Mouse (Mus musculus): ENCODE measurements at regions not wholly inside any gene's neighbourhood (a gene's known extent, or its start where the extent isn't known, plus 50 kb on each side); places are given as distances from the start of the nearest gene placed in this dataset.

DNA sequence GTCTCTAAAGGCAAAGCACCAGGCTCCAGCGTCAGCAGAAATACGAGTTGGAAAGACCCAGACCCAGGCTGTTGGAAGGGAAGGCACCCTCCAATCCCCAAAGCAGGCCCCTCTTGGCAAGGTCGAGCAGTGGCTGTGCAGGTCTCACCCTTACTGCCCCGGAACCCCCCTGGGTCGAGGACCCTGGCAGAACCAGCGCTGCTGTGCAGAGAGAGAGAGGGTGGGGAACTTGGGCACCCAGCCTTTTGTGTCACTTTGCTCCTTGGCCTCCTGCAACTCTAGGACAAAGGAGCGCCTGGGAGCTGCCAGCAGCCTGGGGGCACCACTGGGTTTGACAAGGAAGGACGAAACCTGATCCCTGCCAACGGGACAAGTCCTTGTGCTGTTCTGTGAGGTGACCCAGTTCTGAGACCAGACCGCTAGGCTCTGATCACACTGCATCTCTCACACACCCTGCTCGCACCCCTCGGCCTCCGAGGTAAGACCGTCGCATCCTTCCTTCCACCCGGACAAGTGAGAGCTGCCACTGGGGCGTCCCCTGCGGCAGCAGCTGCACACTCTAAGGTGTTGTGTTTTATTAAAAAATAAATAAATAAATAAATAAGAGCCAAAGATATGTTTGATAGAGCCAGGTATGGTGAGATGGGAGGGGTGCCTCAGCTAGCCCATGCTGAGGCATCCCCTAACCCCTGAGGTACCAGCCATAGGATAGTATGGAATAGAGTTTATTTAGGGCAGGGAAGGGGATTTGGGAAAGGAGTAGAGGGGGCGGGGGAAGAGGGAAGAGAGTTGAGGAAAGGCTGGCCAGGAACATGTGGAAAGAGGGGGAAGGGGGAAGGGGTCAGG, 138.2 kb downstream of the Ly86 start:
- H3K27me3 ChIP-seq (ENCODE audit: insufficient read depth, low read length): no peaks in the 10 kb centered on the region
- peak overlapping the region; percentile 57 for H3K4me2 ChIP-seq (ENCODE audit: low read depth, low read length)
- no peaks in the 10 kb centered on the region for H3K36me3 ChIP-seq (replicated peaks; ENCODE audit: insufficient read depth, low read length)
- ATAC-seq (peak; percentile 22; the same call in 1 of the 2 replicates), DNase-seq (no peak)
- 0 out of 2 replicates have a peak overlapping the region, but pooled peaks have one; percentile 15 for H3K4me3 ChIP-seq (ENCODE audit: low read depth, low read length)
- peaks cover 11% of the 10 kb centered on the region for H3K4me1 ChIP-seq (ENCODE audit: insufficient read depth)
- peak overlapping the region; percentile 51 for H3K9ac ChIP-seq (replicated peaks)
- no peaks in the 10 kb centered on the region for H3K9me3 ChIP-seq (ENCODE audit: low read length)
- 24% methylated on average over 19 of the region's 19 CpGs for WGBS (ENCODE audit: insufficient replicate concordance)
- H3K27ac ChIP-seq (ENCODE audit: low read depth): peak overlapping the region; percentile 78
- no peak for TF ChIP-seq CTCF (IDR thresholded peaks at IDR 0.05; ENCODE audit: low read depth)
- TF ChIP-seq EP300 (IDR thresholded peaks at IDR 0.05; ENCODE audit: low read depth): no peak

DNA sequence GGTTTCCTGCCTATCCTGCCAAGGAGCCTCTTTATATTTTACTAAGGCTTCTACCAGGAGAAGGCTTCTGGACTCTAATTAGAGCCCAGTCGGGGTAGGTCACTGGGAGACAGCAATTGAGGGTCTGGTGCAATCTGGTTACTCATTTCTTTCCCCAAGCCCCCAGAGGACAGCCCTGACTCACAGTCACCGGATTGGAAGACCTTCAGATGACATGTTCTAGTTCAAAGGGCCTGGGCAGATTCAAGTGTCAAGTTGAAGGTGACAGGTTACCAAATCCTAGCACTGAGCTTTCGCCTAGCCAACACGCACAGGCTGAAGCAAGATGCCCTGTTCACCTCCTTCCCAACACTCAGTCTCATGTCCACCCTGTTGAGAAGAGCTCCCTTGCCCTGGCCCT, 139.6 kb downstream of the Ly86 start:
- DNase-seq (no peak), ATAC-seq (no peak)
- Histone ChIP-seq H3K4me2 (ENCODE audit: low read depth, low read length) (no peak overlapping the region), H3K9ac (replicated peaks) (no peak overlapping the region), H3K9me3 (ENCODE audit: low read length) (no peaks in the 10 kb centered on the region), H3K36me3 (replicated peaks; ENCODE audit: insufficient read depth, low read length) (no peaks in the 10 kb centered on the region), H3K27ac (ENCODE audit: low read depth) (no peak overlapping the region), H3K4me1 (ENCODE audit: insufficient read depth) (peaks cover 11% of the 10 kb centered on the region), H3K27me3 (ENCODE audit: insufficient read depth, low read length) (no peaks in the 10 kb centered on the region), H3K4me3 (ENCODE audit: low read depth, low read length) (no peak overlapping the region)
- no peak for TF ChIP-seq EP300 (IDR thresholded peaks at IDR 0.05; ENCODE audit: low read depth)
- TF ChIP-seq CTCF (IDR thresholded peaks at IDR 0.05; ENCODE audit: low read depth): no peak
- WGBS (ENCODE audit: insufficient replicate concordance): 71% methylated on average over 4 of the region's 4 CpGs

- H3K27ac ChIP-seq (ENCODE audit: low read depth): no peak overlapping the region
- H3K4me3 ChIP-seq (ENCODE audit: low read depth, low read length): no peak overlapping the region
- H3K9ac ChIP-seq (replicated peaks): no peak overlapping the region
- H3K9me3 ChIP-seq (ENCODE audit: low read length): no peaks in the 10 kb centered on the region
- 72% methylated on average over 11 of the region's 11 CpGs for WGBS (ENCODE audit: insufficient replicate concordance)
- H3K27me3 ChIP-seq (ENCODE audit: insufficient read depth, low read length): no peaks in the 10 kb centered on the region
- no peaks in the 10 kb centered on the region for H3K4me1 ChIP-seq (ENCODE audit: insufficient read depth)
- DNase-seq (no peak), ATAC-seq (no peak)
- TF ChIP-seq CTCF (IDR thresholded peaks at IDR 0.05; ENCODE audit: low read depth) (no peak), EP300 (IDR thresholded peaks at IDR 0.05; ENCODE audit: low read depth) (no peak)
- no peak overlapping the region for H3K4me2 ChIP-seq (ENCODE audit: low read depth, low read length)
- H3K36me3 ChIP-seq (replicated peaks; ENCODE audit: insufficient read depth, low read length): no peaks in the 10 kb centered on the region
Measured at GRCm38 (mm10) chr13:37492115-37493001, 147.3 kb downstream of the Ly86 start.

DNA sequence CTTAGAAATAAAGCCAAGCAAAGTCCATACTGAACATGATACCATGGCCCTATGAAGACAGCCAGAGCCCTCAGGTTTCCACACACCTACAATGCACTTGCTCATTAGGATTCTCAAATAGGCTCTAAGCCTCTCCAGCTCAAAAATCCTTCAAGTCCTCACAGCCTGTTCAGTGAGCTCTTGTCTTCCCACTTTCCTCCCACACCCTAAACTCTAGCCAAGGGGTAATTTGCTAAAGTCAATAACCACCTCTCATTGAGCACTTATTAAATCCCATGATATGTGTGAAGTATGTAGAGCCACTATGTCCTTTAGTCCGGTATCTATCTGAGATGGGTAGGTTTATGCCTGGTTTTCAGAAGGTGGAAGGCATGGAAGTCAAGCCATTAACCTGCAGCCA, 148.3 kb downstream of the Ly86 start:
- no peak for DNase-seq
- H3K4me3 ChIP-seq (ENCODE audit: low read depth, low read length): no peak overlapping the region
- no peaks in the 10 kb centered on the region for H3K4me1 ChIP-seq (ENCODE audit: insufficient read depth)
- no peak overlapping the region for H3K27ac ChIP-seq (ENCODE audit: low read depth)
- no peak overlapping the region for H3K9ac ChIP-seq (replicated peaks)
- TF ChIP-seq CTCF (IDR thresholded peaks at IDR 0.05; ENCODE audit: low read depth) (no peak), EP300 (IDR thresholded peaks at IDR 0.05; ENCODE audit: low read depth) (no peak)
- no peaks in the 10 kb centered on the region for H3K9me3 ChIP-seq (ENCODE audit: low read length)
- no peaks in the 10 kb centered on the region for H3K36me3 ChIP-seq (replicated peaks; ENCODE audit: insufficient read depth, low read length)
- H3K27me3 ChIP-seq (ENCODE audit: insufficient read depth, low read length): no peaks in the 10 kb centered on the region
- no peak overlapping the region for H3K4me2 ChIP-seq (ENCODE audit: low read depth, low read length)
- WGBS (ENCODE audit: insufficient replicate concordance): 96% methylated on average over 1 of the region's 1 CpGs
- ATAC-seq: no peak

DNA sequence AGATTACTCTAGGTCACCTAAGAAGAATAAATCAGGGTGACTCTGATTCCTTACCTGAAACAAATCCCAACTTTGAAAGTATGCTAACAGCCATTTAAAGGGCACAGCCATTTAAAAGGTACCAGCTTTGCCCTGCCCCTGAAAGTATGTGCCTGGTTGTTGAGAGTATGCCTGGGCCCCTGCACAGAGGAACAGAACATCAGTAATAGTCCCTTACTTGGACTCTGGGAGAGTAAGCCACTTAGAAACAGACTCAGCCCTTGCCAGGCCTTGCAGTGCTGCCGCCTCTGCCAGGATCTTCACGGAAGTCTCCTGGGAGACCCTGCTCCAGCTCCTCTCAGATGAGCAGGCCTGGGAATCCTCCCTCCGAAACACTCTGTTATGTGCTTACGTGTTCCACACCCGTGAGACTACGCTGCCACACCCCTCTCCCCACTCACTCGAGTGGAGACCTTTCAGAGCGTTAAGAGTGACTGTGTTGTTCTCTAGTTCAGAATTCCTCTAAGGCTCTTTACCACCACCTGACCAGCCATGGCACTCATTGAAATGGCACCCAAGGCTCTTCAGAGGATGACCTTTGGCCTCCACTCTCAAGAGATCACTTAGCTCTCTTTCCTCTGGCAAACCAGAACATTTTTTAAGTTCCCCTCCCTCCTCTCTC, 150.4 kb downstream of the Ly86 start:
- H3K4me1 ChIP-seq (ENCODE audit: insufficient read depth): no peaks in the 10 kb centered on the region
- no peak overlapping the region for H3K27ac ChIP-seq (ENCODE audit: low read depth)
- ATAC-seq: no peak
- H3K9ac ChIP-seq (replicated peaks): no peak overlapping the region
- no peaks in the 10 kb centered on the region for H3K36me3 ChIP-seq (replicated peaks; ENCODE audit: insufficient read depth, low read length)
- 80% methylated on average over 8 of the region's 8 CpGs for WGBS (ENCODE audit: insufficient replicate concordance)
- no peak for DNase-seq
- H3K27me3 ChIP-seq (ENCODE audit: insufficient read depth, low read length): no peaks in the 10 kb centered on the region
- H3K9me3 ChIP-seq (ENCODE audit: low read length): no peaks in the 10 kb centered on the region
- TF ChIP-seq EP300 (IDR thresholded peaks at IDR 0.05; ENCODE audit: low read depth): no peak
- TF ChIP-seq CTCF (IDR thresholded peaks at IDR 0.05; ENCODE audit: low read depth): no peak
- H3K4me2 ChIP-seq (ENCODE audit: low read depth, low read length): no peak overlapping the region
- H3K4me3 ChIP-seq (ENCODE audit: low read depth, low read length): no peak overlapping the region

DNA sequence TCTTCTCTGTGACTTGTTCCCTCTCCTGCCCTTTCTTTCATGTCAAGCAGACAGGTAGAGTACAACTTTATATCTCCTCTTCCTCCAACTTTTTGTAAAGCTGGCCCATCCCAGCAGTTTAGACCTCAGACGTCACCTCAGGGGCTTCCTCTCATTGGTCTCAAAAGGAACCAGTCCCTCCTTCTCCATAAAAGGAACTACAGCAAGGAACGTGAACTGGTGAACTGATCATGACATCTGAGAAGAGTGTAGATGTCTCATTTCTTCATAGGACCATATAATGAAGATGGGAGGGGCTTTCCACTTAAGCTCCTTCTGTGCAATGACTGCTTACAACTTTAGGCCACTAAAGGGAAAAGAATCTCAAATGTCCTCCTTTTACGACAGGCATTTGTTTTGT, 153.0 kb downstream of the Ly86 start:
- no peak overlapping the region for H3K9ac ChIP-seq (replicated peaks)
- WGBS (ENCODE audit: insufficient replicate concordance): 51% methylated on average over 3 of the region's 3 CpGs
- no peak overlapping the region for H3K4me3 ChIP-seq (ENCODE audit: low read depth, low read length)
- H3K9me3 ChIP-seq (ENCODE audit: low read length): no peaks in the 10 kb centered on the region
- TF ChIP-seq EP300 (IDR thresholded peaks at IDR 0.05; ENCODE audit: low read depth) (no peak), CTCF (IDR thresholded peaks at IDR 0.05; ENCODE audit: low read depth) (no peak)
- no peaks in the 10 kb centered on the region for H3K27me3 ChIP-seq (ENCODE audit: insufficient read depth, low read length)
- no peak overlapping the region for H3K4me2 ChIP-seq (ENCODE audit: low read depth, low read length)
- no peak for ATAC-seq
- no peaks in the 10 kb centered on the region for H3K36me3 ChIP-seq (replicated peaks; ENCODE audit: insufficient read depth, low read length)
- no peaks in the 10 kb centered on the region for H3K4me1 ChIP-seq (ENCODE audit: insufficient read depth)
- DNase-seq: no peak
- H3K27ac ChIP-seq (ENCODE audit: low read depth): no peak overlapping the region
